Mouse (Mus musculus) inflammation-experienced regulatory T-cells, adult 6 months (primary cell): Measurements from ENCODE around the gene Gm15023. TPM values are rescaled to one million over a fixed set of nuclear protein-coding genes. Genes with fewer than 3 reads are reported as not detected.
"Not testable (repeated sequence)": the region's sequence is repeated elsewhere in the genome, so short reads cannot be mapped to it uniquely, and the experiment has no call there.

Experiments
- ATAC-seq: one replicate; pipeline ENCODE4 v1.8.0; 2017
- polyA plus RNA-seq, 3 experiments: library from polyadenylated mRNA; unstranded; fragments of 100-300 nt; shearing (Covaris generic); gene quantifications; one replicate each; pipeline ENCODE4 v1.2.1; 2017

Gm15023 gene
- under 1 TPM in 1 of 3 experiments, not detected in 2; 0.18 TPM for polyA plus RNA-seq

GRCm38 (mm10) chrX:135177532-135177931 lies at the start of gene Gm15023:
Gm15023 (minus strand) TSS chrX:135177632.
- not testable (repeated sequence) for ATAC-seq

DNA sequence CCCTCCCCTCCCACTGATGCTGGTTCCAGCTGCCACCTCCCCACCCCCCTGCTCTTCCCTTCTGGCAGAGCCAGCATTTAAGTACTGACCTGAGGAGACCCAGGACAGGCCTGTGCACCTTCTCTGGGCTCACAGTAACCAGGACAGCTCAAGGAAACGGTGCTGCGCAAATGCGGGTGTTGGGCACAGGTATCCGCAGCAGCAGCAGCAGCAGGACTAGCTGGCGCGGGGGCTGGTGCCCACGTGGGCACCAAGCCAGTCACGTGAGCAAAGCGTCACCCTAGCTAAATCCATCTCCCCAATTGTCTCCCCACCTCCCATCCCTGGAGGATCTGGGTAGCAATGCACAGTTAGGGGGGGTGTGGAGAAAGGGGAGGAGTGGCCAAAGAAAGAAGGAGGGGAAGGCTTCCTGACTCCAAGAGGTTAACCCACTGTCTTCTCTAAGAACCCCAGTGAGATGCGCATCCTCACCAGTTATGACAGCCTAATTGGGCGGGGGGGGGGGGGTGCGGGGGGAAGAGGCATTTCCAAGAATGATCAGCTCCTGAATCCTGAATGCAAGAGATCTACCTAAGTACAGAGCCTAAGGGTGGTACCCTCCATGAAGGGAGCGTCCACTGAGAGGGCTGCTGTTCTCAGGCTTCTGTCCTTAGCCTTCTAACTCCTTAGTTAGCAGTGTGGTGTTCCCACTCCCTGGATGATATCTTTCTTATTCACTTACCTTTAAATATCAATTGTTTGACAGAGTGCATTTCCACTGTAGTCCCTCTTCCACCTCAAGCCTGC lies 33.2 kb upstream of the Gm15023 start, which contains the start of gene Tceal6:
Gene Tceal6 (minus strand): TSS at position 252 of the 786 bp plus-strand sequence.
- ATAC-seq = no peak

DNA sequence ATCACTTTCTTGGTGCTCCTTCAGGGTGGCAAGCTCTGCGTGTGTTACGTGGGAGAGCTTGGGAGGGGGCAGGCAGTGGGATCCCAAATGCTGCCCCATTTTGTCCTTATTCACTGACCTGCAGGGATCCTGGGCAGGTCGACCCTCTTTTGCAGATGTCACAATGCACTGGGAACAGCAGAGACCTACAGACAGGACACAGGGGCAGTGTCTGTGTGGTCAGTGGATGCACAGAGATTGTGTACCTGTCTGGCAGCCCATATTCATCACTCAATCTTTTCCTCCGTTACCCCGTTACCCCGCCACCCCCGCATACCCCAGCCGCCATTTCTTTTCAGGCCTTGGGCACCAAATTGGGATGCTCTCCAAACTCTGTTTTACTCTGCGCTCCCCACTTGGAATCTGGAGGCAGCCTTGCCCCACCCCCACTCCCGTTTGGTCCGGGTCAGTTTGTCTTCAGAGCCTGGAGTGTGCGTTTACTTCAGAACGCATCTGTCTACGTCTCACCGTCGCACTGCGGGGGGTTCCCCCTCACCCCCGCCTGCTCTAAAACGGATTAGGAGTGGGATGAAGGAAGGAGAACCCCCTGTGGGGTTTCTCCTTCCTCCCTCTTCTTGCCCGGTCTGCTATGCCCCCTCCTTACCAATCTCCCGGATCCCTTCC lies 32.5 kb upstream of the Gm15023 start:
- ATAC-seq = not testable (repeated sequence)

DNA sequence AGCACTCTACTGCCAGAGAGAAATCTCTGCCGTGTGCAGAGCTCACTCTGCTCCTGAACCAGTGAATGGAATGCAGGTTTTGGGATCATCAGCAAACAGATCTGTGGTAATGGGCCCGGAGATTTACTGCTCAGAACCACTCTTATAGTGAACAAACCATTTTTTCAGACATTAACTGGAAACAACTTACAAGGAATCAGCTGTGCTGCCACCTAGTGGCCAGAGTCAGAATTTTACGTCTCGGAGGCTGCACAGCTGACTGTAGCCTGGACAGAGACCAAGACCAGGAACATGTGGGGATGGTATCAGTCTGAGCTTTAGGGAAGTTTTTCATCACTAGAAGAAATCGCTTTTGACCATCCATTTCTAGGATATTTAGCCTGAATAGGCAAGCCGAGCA lies 12.5 kb upstream of the Gm15023 start:
- ATAC-seq = not testable (repeated sequence)

GRCm38 (mm10) chrX:135188661-135189060 lies 11.2 kb upstream of the Gm15023 start:
- ATAC-seq = not testable (repeated sequence)

Other genes with a start within 250 kb of the Gm15023 start
- gene Nxf2, start 212.9 kb downstream of the Gm15023 start, polyA plus RNA-seq = under 1 TPM; 0.24 to 0.55 (median 0.49) TPM
- 10 to 100 TPM in 2 of 3 experiments, 1 to 10 TPM in 1; 5.3 to 10.9 (median 10.2) TPM for gene Zmat1, start 168.4 kb downstream of the Gm15023 start, polyA plus RNA-seq
- gene Tceal6, start 33.1 kb upstream of the Gm15023 start, polyA plus RNA-seq = not detected
- not detected for gene Pramel3, start 124.7 kb upstream of the Gm15023 start, polyA plus RNA-seq
- gene Gm5128, start 195.7 kb upstream of the Gm15023 start, polyA plus RNA-seq = not detected